Mouse (Mus musculus) cerebellum, adult 11-12 months (tissue): ENCODE data around the gene Ttf2.

Experiments used
- DNase-seq: peaks from one replicate; pipeline ENCODE4 v3.0.0; 2022

The Ttf2 gene

GRCm38 (mm10) chr3:100973906-100974305 is 4.4 kb upstream of the Ttf2 start:
- DNase-seq, result no peak

- DNase-seq, result no peak
These were observed 5.5 kb downstream of the Ttf2 start for GRCm38 (mm10) chr3:100963849-100964542.

GRCm38 (mm10) chr3:100961501-100961900 is 8.0 kb downstream of the Ttf2 start:
- no peak for DNase-seq

- DNase-seq, result no peak
These were observed 8.5 kb downstream of the Ttf2 start for GRCm38 (mm10) chr3:100961007-100961406.

GRCm38 (mm10) chr3:100954616-100955015 is 14.8 kb downstream of the Ttf2 start:
- no peak for DNase-seq

- DNase-seq, result no peak
These were observed 17.9 kb downstream of the Ttf2 start for GRCm38 (mm10) chr3:100951531-100951930.

- DNase-seq, result no peak
These were observed 22.2 kb downstream of the Ttf2 start for GRCm38 (mm10) chr3:100947286-100947685.

GRCm38 (mm10) chr3:100940496-100941037 is 28.9 kb downstream of the Ttf2 start:
- DNase-seq, result no peak

- DNase-seq, result no peak
These were observed 31.3 kb downstream of the Ttf2 start for GRCm38 (mm10) chr3:100938211-100938610.

- DNase-seq, result no peak
These were observed 33.3 kb downstream of the Ttf2 start for GRCm38 (mm10) chr3:100936201-100936600.

- no peak for DNase-seq
These were observed 33.9 kb downstream of the Ttf2 start for GRCm38 (mm10) chr3:100935521-100935920.

- DNase-seq, result no peak
These were observed 37.2 kb downstream of the Ttf2 start for GRCm38 (mm10) chr3:100932077-100932944.

GRCm38 (mm10) chr3:100931332-100932076 is 38.0 kb downstream of the Ttf2 start:
- no peak for DNase-seq

- no peak for DNase-seq
These were observed 44.3 kb downstream of the Ttf2 start for GRCm38 (mm10) chr3:100925176-100925575.

- DNase-seq, result no peak
These were observed 45.3 kb downstream of the Ttf2 start for GRCm38 (mm10) chr3:100924065-100924732.

GRCm38 (mm10) chr3:100922506-100923375 is 46.7 kb downstream of the Ttf2 start:
- peak; percentile 51 for DNase-seq

- DNase-seq, result peak; percentile 100
These were observed 47.5 kb downstream of the Ttf2 start, which contains the start of gene Trim45 for GRCm38 (mm10) chr3:100921825-100922505. Gene Trim45 (plus strand): TSS chr3:100922202.

- DNase-seq, result peak; percentile 24
These were observed 48.8 kb downstream of the Ttf2 start for GRCm38 (mm10) chr3:100920611-100921140.

GRCm38 (mm10) chr3:100916844-100917243 is 52.6 kb downstream of the Ttf2 start:
- no peak for DNase-seq

GRCm38 (mm10) chr3:100911498-100912213 is 57.8 kb downstream of the Ttf2 start:
- DNase-seq, result no peak
